Mouse (Mus musculus) spleen, adult 2 months (tissue): ENCODE measurements around the gene Gm45623. TPM values are rescaled to one million over a fixed set of nuclear protein-coding genes. Genes with fewer than 3 reads are reported as not detected.

Experiments
- DNase-seq, 2 experiments: peaks; one replicate each; pipeline versions ENCODE4 v3.0.0 to v3.0.0-alpha.2; 2012 to 2021; ENCODE audit warnings: low spot score in 2 of 2, low read depth in 1 of 2
- H3K27ac ChIP-seq: fragments of 200-500 bp; 2 replicates; pipeline ENCODE4 v1.5.1; 2012; ENCODE audit warnings: low read length, inconsistent platforms; ENCODE audit not compliant: insufficient read depth
- H3K27me3 ChIP-seq: fragments of 200-500 bp; 2 replicates; pipeline ENCODE4 v1.6.1; 2012; ENCODE audit warnings: mild to moderate bottlenecking, moderate library complexity, low read length, inconsistent platforms; ENCODE audit not compliant: control insufficient read depth, insufficient read depth
- H3K36me3 ChIP-seq: fragments of 200-500 bp; 2 replicates; pipeline ENCODE4 v1.6.1; 2012; ENCODE audit warnings: mild to moderate bottlenecking, low read length, inconsistent platforms; ENCODE audit not compliant: control insufficient read depth, insufficient read depth
- H3K4me1 ChIP-seq: fragments of 200-500 bp; 2 replicates; pipeline ENCODE4 v1.6.1; 2011; ENCODE audit warnings: inconsistent platforms; ENCODE audit not compliant: control insufficient read depth, insufficient read depth, insufficient read length
- H3K4me3 ChIP-seq: fragments of 200-500 bp; 2 replicates; pipeline ENCODE4 v1.5.1; 2011; ENCODE audit warnings: mild to moderate bottlenecking, inconsistent platforms; ENCODE audit not compliant: insufficient read depth, insufficient read length; ENCODE audit errors: extremely low read depth
- CTCF ChIP-seq: fragments of 200-500 bp; IDR thresholded peaks from 2 replicates; pipeline ENCODE4 v1.5.1; 2011; ENCODE audit warnings: mild to moderate bottlenecking, inconsistent platforms; ENCODE audit not compliant: insufficient read depth, insufficient read length, insufficient replicate concordance; ENCODE audit errors: extremely low read depth
- POLR2A ChIP-seq: fragments of 200-500 bp; IDR thresholded peaks from 2 replicates; pipeline ENCODE4 v1.6.1; 2011; ENCODE audit warnings: low read depth, low read length, inconsistent platforms
- WGBS: fragments of 180-500 bp; shearing (Covaris S2); methylation state at CpG from one replicate; pipeline ENCODE4 v1.1.7; 2018; 5-methylcytosine and 5-hydroxymethylcytosine counted together
- polyA plus RNA-seq: library from polyadenylated mRNA; depleted of rRNA; stranded (reverse); fragments of >200 nt; gene quantifications from 2 replicates; pipeline ENCODE4 v1.2.3, GENCODE M21; 2012; rRNA removed

Gene Gm45623
- polyA plus RNA-seq = 0.25 and 0.48 TPM in 2 replicates

DNA sequence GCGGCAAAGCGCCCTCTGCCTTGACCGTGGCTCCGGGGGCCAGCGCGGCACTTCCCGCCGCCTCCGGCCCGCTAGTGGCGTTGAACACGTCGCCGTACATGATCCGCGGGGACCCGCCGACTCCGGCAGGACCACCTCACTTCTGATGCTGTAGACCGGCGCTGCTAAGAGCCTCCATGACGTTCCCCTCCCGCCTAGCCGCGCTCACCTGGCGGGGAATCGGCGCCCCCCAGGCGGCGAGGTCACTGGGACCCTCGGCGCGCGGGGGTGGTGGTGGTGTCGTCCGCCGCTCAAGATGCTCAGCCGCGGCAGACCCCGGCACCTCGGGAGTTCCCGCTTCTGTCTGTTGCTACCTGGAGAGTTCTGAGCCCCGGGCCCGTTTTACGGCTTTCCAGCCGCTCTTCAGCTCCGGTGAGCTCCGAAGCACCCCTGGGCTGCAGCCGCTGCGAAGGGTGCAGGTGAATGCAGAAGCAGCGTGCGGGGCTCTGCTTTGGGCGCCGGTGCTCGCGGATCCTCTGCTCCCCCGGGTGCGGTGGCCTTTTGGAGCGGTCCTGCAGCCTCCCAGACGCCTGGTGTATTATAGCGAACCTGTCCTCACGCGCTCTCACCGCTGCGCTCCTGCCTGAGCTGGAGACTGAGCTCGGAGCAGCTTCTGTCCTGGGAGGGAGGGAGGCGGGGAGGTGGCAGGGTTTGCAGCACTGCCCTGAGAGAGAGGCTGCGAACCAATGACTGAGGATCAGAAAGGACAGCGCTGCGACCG is at the start of gene Gm45623:
TSS of gene Gm45623 (minus strand) at position 636 of the 760 bp plus-strand sequence.
- no peaks in the 10 kb centered on the region for H3K36me3 ChIP-seq
- no peak for DNase-seq
- peaks cover 9% of the 10 kb centered on the region for H3K27me3 ChIP-seq
- no peak within 1 kb of the TSS for H3K27ac ChIP-seq
- WGBS = 7% methylated on average over 71 of the region's 71 CpGs
- TF ChIP-seq CTCF (no peak), POLR2A (no peak)
- no peak within 1 kb of the TSS for H3K4me3 ChIP-seq
- peaks cover 2% of the 10 kb centered on the region; the same call in 1 of the 2 replicates for H3K4me1 ChIP-seq

DNA sequence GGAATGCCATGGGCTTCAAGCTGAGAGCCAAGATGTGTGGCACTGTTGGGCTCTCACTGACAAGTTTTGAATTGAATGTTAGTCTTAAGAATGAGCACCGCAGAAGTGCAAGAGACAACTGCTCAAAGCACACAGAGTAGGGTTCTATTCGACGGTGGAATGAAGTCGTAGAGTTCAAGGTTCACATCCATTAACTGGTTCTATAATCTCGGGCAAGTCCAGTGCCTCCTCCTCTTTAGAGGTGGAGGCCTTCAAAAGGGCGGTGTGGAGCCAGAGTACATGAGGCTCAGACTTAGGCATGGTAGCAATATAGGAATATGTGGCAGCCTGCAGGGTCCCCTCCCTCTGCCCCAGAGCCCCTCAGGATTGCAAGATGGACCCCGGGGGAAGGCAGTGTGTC is 43.8 kb upstream of the Gm45623 start:
- no peaks in the 10 kb centered on the region for H3K27me3 ChIP-seq
- 82% methylated on average over 7 of the region's 7 CpGs for WGBS
- no peaks in the 10 kb centered on the region for H3K36me3 ChIP-seq
- no peak overlapping the region for H3K27ac ChIP-seq
- DNase-seq = no peak
- TF ChIP-seq CTCF (no peak), POLR2A (no peak)
- H3K4me1 ChIP-seq = no peaks in the 10 kb centered on the region
- no peak overlapping the region for H3K4me3 ChIP-seq

DNA sequence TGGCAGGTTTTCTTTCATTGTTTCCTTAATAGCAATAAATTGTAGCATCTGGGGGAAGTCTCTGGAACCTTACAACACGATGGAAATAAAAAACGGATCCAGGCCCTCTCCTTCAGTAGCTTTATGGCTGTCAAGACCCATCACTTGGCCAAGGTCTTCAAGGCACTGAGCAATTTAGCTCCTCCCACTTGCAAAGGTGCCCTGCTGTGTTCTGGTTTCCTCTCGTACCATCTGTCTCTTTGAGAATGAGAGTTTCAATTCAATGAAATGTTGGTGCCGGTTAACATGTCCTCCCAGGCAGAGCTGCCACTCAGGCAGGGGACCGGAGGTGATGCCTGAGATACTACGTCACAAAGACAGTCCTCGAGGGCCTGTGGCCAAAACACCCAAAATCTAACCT is 41.9 kb upstream of the Gm45623 start:
- Histone ChIP-seq H3K4me1 (no peaks in the 10 kb centered on the region), H3K4me3 (no peak overlapping the region), H3K27ac (no peak overlapping the region), H3K36me3 (no peaks in the 10 kb centered on the region), H3K27me3 (no peaks in the 10 kb centered on the region)
- DNase-seq = no peak
- no peak for TF ChIP-seq POLR2A
- TF ChIP-seq CTCF = no peak
- 85% methylated on average over 7 of the region's 7 CpGs for WGBS

DNA sequence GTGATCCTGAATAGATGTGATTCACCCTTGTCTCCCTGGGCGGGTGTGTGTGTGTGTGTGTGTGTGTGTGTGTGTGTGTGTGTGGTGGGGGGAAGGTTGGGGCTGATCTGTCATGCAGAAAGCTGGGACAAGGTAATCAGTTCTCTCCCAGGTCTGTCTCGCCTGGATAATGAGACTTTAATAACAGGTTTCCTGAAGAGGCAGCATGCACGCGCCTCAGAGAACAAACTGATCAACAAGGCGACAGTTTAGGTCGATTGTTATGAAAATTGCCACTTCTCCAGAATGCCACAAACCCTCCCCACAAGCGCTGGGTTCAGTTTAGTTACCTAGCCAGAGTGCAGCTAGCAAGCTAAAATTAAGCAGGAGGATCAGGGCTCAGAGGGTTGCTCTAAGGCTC is 40.8 kb upstream of the Gm45623 start:
- no peaks in the 10 kb centered on the region for H3K36me3 ChIP-seq
- no peak for TF ChIP-seq POLR2A
- TF ChIP-seq CTCF = no peak
- H3K4me1 ChIP-seq = no peaks in the 10 kb centered on the region
- no peak overlapping the region for H3K4me3 ChIP-seq
- no peak overlapping the region for H3K27ac ChIP-seq
- no peak for DNase-seq
- 82% methylated on average over 7 of the region's 7 CpGs for WGBS
- no peaks in the 10 kb centered on the region for H3K27me3 ChIP-seq

DNA sequence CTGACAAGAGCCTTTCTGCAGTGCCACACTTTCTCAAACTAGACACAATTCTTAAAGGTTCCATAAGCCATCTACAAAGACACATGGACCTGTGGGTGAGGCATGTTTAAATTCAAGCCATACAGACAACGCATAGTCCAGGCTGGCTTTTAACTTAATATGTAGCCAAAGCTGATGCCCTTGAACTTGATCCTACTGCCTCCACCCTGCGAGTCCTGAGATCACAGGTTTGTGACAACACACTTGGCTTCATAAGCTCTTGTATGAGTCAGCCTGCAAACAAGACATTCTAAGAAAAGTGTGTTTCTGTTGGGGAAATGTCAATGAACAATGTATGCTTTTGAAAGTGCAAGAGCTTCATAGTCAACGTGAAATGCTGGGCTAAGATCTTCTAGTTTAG is 39.2 kb upstream of the Gm45623 start:
- no peak for TF ChIP-seq POLR2A
- TF ChIP-seq CTCF = no peak
- Histone ChIP-seq H3K36me3 (no peaks in the 10 kb centered on the region), H3K4me3 (no peak overlapping the region), H3K4me1 (no peaks in the 10 kb centered on the region), H3K27me3 (no peaks in the 10 kb centered on the region), H3K27ac (no peak overlapping the region)
- no peak for DNase-seq
- WGBS = 77% methylated on average over 3 of the region's 3 CpGs

DNA sequence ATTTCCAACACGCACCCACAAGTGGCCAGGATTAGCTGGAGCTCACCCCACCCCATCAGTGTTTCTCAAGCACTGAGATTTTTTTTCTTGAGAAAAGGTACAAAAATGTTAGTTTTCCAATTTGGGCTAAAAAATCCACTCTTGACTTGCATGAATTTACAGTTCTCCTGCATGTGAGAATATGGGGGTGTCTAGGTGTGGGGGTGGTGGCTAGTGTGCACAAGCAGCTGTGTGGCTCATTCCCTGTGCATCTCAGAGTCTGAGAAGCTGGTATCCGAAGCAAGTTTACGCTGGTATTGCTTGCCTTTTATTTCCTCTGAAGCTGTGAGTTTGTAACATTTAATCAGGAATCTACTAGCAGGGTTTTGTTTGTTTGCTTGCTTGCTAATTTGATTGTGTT is 37.1 kb upstream of the Gm45623 start:
- Histone ChIP-seq H3K4me1 (no peaks in the 10 kb centered on the region), H3K27ac (no peak overlapping the region), H3K36me3 (no peaks in the 10 kb centered on the region), H3K4me3 (no peak overlapping the region), H3K27me3 (no peaks in the 10 kb centered on the region)
- TF ChIP-seq POLR2A (no peak), CTCF (no peak)
- WGBS = 86% methylated on average over 3 of the region's 3 CpGs
- no peak for DNase-seq

DNA sequence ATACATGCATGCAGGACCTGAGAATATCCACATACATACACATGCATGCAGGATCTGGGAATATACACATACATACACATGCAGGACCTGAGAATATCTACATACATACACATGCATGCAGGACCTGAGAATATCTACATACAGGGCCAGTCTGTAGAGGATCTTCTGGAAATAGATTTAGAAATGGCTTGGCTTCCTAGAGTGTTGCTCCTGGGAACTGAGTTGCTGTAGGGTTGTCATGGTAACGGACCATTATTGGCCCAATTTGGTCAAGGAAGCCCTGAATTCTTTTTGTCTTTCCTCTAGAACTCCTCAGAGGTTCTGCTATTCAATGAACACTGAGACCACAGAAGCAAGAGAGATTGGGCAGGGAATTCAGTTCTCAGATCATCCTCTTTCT is 29.0 kb upstream of the Gm45623 start:
- H3K27me3 ChIP-seq = no peaks in the 10 kb centered on the region
- no peak overlapping the region for H3K4me3 ChIP-seq
- H3K27ac ChIP-seq = no peak overlapping the region
- WGBS = 82% methylated on average over 1 of the region's 1 CpGs
- no peak for TF ChIP-seq CTCF
- no peak for TF ChIP-seq POLR2A
- no peaks in the 10 kb centered on the region for H3K36me3 ChIP-seq
- DNase-seq = no peak
- no peaks in the 10 kb centered on the region for H3K4me1 ChIP-seq
